Mouse (Mus musculus) bone marrow, adult 2 months (tissue): ENCODE data around the gene Nfe2l2.

Experiments
- CTCF ChIP-seq: fragments of 200-500 bp; IDR thresholded peaks from 2 replicates; pipeline ENCODE4 v1.5.1; 2011; ENCODE audit warnings: low read length, control low read depth; ENCODE audit not compliant: control insufficient read depth, insufficient read depth
- POLR2A ChIP-seq: fragments of 200-500 bp; IDR thresholded peaks from 2 replicates; pipeline ENCODE4 v1.6.1; 2011; ENCODE audit warnings: low read depth, mild to moderate bottlenecking, control low read depth, low read length, borderline replicate concordance; ENCODE audit not compliant: control insufficient read depth

GRCm38 (mm10) chr2:75706435-75706834 is 2.0 kb upstream of the Nfe2l2 start:
- TF ChIP-seq POLR2A (no peak), CTCF (no peak)
